Mouse (Mus musculus): Measurements from ENCODE around the gene Acadvl.
A peak's percentile ranks its signal among the peaks of the same experiment; 100 is the strongest.

Acadvl gene

DNA sequence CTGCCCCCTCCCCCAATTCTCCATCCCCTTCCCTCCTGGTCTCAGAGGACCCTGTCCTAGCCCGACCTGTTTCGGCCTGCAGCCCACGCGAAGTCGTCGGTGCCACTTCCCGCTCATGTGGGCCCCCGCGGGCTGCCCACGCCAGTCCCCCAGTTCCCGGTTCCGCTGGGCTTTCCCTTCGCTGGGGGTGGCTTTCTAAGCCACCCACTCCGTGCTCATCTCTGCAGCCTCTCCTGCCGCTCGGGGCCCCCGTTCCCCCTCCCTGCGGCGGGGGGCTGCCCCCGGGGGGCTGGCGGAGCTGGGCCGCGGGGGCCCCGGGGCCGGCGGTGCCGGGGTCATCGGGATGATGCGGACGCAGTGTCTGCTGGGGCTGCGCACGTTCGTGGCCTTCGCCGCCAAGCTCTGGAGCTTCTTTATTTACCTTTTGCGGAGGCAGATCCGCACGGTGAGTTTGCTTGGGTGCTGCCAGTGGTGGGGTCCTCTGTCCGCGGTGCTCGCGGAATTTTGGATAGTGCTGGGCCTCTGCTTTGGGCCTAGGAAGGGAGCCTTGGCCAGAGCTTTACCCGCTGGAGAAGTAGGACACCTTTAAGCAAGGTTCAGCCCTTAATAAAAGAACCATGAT is 34.0 kb downstream of the Acadvl start, which contains the start of gene Ctdnep1:
Gene Ctdnep1, plus strand, starts transcription at position 16 of the 622 bp plus-strand sequence.
- no peak for TF ChIP-seq GATA4 (IDR thresholded peaks at IDR 0.05; ENCODE audit: insufficient replicate concordance, low read length)

DNA sequence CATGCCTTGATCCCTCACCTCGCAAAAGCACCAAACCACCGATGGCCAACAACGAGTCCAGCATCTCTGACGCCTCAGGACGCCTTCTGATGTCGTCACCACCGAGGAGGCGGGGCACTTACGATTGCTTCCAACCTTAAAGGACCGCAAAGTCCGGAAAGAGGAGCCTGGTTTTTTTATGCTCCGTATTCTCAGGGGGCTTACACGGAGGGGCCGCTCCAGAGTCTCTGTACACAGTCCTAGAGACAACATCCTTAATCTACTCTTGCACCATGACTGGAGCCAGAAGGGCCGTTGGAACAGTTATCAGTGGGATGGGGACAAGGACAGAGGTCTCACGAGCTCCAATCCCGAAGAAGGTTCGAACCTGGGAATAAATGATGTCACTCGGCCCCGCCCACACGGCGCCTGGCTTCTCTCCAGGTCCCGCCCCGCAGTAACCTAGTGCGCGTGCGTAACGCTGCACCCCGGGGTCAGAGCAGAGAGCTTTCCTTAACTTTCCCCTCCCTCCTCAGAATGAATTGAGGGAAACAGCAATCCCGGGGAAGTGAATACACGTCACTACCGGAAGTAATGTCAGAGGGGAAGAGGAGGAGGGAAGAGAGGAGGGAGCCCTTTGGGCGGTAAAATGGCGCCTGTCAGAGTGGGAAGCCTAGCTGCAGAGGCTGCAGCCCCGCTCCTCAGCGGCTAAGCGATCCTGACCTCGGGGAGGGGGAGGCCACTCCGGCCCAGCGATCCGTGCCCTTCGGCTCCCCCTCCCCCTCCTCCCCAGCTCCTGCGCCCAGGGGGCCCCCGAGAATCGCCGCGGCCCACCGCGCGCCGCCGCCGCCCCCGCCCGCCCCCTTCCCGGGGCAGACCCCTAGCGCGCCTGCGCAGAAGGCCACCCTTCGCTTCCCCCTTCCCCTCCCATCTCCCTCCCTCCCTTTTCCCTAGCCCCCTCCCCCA is 34.7 kb downstream of the Acadvl start:
- TF ChIP-seq GATA4 (IDR thresholded peaks at IDR 0.05; ENCODE audit: insufficient replicate concordance, low read length) = peak; percentile 62; the same call in 1 of the 2 replicates

DNA sequence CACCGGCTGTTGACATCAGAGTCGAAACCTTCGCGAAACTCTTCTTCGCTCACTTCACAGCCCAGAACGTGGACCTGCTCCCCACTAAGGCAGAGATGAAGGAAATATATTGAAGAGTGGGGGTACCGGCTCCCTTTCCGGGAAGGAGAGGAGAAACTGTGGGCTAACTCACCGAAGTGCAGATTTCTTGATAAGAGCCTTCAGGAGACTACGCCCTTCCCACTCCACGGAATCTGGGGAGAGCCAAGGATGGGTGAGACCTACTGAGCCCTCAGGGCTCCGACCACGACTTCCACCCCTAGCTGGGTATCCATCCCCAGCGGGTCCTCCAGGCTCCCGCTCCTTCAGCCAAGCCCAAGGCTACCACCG is 35.4 kb downstream of the Acadvl start:
- TF ChIP-seq GATA4 (IDR thresholded peaks at IDR 0.05; ENCODE audit: insufficient replicate concordance, low read length) = no peak

DNA sequence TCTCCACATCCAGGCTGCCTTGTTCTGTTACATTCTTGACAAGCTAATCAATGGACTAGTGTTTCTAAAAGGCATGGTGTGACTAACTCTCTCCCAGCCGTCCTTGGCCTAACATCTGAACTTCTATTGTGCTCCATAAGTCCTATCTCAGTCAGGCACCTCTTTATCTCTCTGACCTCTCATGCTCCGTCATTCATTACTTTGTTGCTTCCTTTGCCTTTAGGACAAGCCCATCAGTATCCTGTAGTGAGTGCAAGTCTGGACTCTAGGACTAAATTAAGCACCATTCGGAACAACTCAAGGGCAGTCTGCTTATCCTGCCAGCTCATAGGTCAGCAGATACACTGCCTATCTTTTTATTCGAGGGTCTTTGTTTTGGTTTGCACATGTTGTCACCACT is 38.9 kb downstream of the Acadvl start:
- TF ChIP-seq GATA4 (IDR thresholded peaks at IDR 0.05; ENCODE audit: insufficient replicate concordance, low read length) = peak; percentile 99

DNA sequence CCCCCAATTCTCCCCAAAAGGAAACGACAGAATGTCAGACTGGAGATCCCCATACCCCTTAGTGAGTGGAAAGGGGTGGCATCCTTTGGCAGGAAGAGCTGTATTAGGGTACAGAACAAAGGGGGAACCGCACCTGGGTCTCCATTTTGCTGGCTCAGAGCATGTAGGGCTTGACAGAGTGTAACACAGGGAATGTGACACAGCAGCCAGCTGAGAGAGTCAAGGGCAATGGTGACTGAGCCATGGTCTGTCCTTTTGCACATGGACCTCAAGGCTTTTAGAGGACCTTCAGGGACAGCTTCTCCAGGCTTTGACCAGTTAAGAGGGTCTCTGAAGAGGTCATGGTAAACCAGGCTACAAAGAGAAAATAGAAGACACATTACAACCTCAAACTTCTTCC is 40.3 kb downstream of the Acadvl start:
- TF ChIP-seq GATA4 (IDR thresholded peaks at IDR 0.05; ENCODE audit: insufficient replicate concordance, low read length) = no peak

DNA sequence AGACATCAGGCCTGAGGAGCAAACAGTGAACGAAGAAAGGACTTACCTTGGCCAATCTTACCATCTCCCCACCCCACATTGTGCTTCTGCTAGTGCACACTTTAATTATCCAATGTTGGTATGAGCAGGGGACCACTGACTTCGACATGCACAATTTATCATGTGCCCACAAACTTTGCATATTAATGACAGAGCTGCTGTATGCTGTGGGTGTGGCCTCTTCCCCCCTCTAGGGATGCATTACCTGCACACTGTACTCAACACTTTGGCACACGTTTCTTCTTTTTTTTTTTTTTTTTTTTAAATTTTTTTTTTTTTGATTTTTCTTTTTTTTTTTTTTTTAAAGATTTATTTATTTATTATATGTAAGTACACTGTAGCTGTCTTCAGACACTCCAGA is 44.4 kb downstream of the Acadvl start:
- TF ChIP-seq GATA4 (IDR thresholded peaks at IDR 0.05; ENCODE audit: insufficient replicate concordance, low read length) = no peak

DNA sequence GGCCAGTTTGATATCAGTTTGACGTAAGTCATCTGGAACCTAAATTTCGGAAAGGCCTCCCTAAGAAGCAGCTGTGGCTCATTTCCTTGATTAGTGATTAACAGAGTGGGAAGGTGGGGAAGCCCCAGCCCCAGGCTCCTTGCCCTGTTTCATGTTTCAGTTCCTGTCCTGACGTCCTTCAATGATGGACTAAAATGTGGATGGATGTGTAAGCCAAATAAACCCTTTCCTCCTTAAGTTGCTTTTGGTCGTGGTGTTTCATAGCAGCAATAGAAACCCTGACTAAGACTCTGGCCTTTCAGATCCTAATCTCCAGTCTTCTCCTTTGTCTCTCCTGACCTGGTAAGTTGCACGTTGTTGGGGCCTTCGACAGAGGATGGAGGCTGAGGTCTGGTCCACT is 45.0 kb downstream of the Acadvl start:
- TF ChIP-seq GATA4 (IDR thresholded peaks at IDR 0.05; ENCODE audit: insufficient replicate concordance, low read length) = no peak

DNA sequence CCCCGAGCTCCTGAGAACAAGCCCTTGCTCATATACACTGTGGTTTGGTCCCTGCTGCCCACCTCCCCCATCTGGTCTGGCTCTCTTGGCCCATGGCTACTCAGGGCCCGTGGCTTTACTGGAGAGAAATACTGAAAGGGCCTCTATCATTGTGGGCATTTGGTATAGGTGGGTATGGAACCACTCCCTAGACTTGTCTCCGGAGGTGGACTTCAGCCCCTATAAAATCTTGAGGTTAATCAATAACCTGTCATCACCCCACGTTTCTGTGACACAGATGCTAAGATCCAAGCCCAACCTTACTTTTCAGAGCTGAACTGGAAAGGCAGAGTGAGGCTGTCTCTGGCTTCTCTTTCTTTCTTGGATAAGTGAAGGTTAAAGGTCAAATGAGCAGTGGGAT is 46.4 kb downstream of the Acadvl start:
- no peak for TF ChIP-seq GATA4 (IDR thresholded peaks at IDR 0.05; ENCODE audit: insufficient replicate concordance, low read length)

DNA sequence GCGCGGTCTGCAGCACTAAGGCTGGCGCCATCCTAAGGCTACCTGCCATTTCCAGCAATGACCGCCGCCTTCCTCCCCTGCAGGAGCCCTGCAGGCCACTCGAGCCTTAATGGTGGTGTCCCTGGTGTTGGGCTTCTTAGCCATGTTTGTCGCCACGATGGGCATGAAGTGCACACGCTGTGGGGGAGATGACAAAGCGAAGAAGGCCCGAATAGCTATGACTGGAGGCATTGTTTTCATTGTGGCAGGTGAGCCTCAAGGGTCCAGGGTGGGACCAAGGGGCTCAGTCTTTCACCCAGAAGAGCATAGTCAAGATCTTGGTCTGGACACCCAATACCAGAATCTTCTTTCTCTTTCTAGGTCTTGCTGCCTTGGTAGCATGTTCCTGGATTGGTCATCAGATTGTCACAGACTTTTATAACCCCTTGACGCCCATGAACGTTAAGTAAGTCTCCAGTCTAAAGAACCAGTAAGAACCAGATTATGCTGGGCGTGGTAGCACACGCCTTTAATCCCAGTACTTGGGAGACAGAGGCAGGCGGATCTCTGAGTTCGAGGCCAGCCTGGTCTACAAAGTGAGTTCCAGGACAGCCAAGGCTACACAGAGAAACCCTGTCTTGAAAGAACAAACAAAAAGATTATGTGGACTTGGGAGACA is 48.2 kb downstream of the Acadvl start:
- no peak for TF ChIP-seq GATA4 (IDR thresholded peaks at IDR 0.05; ENCODE audit: insufficient replicate concordance, low read length)

DNA sequence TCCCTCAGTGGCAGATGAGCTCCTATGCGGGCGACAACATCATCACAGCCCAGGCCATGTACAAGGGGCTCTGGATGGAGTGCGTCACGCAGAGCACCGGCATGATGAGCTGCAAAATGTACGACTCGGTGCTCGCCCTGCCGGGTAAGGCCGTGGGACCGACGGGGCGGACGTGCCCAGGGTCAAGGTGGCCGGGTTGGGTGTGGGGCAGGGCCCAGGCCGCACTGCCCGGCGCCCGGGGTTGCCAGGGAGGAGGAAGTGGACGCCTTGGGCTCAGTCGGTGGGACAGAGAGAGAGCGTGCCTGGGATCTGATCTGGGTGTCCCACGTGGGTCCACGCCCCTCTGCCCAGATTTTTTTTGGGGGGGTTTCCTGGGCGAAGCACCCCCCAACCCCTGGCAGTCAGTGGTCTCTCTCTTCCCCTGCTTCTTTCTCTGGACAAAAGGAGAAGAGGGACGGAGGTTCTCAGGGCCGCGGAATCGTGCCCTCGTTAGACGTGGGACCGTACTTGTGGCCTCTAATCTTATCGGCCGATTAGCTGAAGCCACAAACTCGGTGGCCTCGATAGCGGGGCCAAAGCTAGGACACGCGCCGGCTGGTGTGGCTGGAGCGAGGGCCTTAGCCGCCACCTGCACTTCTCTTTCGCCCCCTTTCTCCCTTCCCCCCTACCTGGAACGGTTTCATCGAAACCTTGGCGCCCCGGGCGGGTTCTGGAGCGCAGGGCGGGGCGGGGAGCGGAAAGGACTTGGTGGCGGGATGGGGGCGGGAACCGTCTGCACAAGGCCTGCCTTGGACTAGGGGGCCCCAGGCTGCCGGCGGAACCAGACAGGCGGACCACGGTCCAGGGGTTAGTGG is 49.0 kb downstream of the Acadvl start:
- TF ChIP-seq GATA4 (IDR thresholded peaks at IDR 0.05; ENCODE audit: insufficient replicate concordance, low read length) = no peak; the same call in 1 of the 2 replicates

DNA sequence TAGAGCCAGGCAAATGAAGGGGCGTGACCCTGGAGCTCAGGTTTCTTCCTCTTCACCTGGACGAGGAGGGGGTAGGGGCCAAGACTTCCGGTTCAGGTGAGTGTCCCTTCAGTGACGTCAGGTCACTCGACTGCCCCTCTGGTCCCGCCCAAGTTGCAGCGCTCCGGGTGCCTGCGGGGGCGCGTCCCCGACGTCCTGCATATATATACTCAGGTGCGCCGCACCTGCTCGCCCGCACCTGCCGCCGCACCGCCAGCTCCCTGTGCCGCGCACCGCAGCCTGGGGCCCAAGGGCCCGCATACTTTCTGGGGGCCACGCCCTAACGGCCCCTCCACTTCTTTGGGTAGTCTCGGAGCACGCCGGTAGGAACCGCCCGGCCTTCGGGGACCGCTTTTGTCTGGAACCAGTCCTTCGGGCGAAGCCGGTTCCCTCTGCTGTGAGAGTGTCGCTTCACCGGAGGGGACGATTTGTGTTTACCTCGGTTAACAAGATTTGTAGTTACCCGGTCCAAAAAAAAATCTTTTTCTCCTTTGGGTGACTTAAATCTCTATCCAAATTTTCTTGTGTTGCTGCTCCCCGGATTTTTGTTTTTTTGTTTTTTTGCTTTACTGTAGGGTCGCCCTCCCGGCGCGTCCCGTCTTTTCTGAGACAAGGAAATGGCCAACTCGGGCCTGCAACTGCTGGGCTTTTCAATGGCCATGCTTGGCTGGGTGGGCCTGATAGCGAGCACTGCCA is 49.8 kb downstream of the Acadvl start:
- no peak for TF ChIP-seq GATA4 (IDR thresholded peaks at IDR 0.05; ENCODE audit: insufficient replicate concordance, low read length)

DNA sequence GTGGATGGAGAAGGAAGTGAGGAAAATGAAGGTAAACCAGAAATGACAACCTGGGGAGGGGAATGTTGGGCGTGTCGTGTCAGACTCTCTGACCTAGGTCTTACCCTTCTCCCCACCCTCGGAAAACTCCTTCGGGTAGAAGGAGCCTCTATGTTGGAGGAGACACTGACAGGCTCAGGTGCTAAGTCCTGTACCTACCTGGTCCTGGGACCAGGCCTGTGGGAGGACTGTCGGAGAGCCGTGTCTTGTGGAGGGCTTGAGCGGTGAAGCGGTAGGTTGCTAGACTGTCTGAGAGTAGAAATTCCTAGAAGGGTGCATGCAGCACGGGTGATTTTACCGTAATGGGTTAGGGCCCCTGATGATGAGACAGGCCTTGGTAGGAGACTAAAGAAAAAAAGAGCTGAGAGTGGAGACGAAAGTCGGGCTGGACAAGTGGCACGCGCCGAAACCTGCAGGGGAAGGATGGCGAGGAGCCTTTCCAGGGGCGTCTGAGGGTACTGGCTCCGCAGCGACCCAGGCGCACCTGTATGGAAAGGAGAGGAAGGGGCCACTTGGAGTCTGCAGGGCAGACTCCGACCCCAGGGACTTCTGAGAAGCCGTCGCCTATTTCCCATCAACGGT is 50.5 kb downstream of the Acadvl start, which contains the start of gene Cldn7:
Gene Cldn7, plus strand, starts transcription at position 130 of the 621 bp plus-strand sequence.
- no peak for TF ChIP-seq GATA4 (IDR thresholded peaks at IDR 0.05; ENCODE audit: insufficient replicate concordance, low read length)

DNA sequence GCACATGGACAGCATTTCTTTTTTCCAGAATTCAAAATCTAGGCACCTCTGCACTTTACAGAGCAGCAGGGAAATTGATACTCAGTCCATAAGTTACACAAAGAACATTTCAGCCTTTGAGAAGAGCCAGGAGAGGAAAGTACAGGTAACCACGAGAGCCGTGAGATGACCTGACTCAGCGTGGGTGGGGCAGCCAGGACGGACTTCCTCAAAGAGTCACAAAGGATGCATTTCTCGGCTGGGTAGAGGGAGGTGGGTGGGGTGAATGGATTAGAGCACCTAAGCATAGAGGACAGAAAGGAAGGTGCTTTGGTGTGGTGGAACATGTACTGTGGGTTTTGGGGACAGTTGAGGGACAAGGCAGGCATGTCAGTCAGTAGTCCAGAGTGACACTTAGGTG is 53.4 kb downstream of the Acadvl start:
- no peak for TF ChIP-seq GATA4 (IDR thresholded peaks at IDR 0.05; ENCODE audit: insufficient replicate concordance, low read length)

DNA sequence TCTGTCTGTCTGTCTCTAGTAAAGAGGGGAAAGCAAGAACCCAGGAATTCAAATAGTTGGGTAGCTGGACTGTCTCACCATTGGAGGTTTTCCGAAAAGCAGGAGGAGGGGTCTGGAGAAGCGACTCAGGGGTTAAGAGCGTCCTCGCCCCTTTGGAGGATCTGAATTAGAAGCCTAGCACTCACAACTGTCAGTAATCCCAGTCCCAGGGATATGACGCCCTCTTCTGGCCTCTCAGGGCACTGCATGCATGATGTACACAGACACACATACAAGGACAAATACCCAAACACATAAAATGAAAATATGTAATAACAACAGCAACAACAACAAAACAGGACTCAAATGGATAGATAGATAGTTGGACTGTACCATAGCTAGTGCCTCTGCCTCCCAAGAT is 54.6 kb downstream of the Acadvl start:
- no peak for TF ChIP-seq GATA4 (IDR thresholded peaks at IDR 0.05; ENCODE audit: insufficient replicate concordance, low read length)
